Mouse (Mus musculus): ENCODE measurements at regions not wholly inside any gene's neighbourhood (a gene's known extent, or its start where the extent isn't known, plus 50 kb on each side); places are given as distances from the start of the nearest gene placed in this dataset.
A peak's percentile ranks its signal among the peaks of the same experiment; 100 is the strongest.

GRCm38 (mm10) chr6:103828866-103829265 lies 318.5 kb downstream of the Chl1 start:
- Histone ChIP-seq H3K9ac (replicated peaks) (no peak overlapping the region), H3K36me3 (replicated peaks; ENCODE audit: control insufficient read depth, insufficient read depth, low read depth) (no peaks in the 10 kb centered on the region), H3K27me3 (ENCODE audit: control insufficient read depth, insufficient read depth, low read length) (no peaks in the 10 kb centered on the region), H3K4me2 (ENCODE audit: low read depth) (no peak overlapping the region), H3K4me3 (ENCODE audit: insufficient read depth in 1 of 2, low read depth in 2 of 2, low read length in 2 of 2) (no peak overlapping the region), H3K4me1 (replicated peaks; ENCODE audit: control insufficient read depth in 2 of 2, insufficient read depth in 2 of 2, low read length in 1 of 2) (no peaks in the 10 kb centered on the region), H3K9me3 (ENCODE audit: control insufficient read depth, low read length) (no peaks in the 10 kb centered on the region), H3K27ac (no peak overlapping the region)
- TF ChIP-seq CTCF (IDR thresholded peaks at IDR 0.05; ENCODE audit: low read depth) (no peak), EP300 (IDR thresholded peaks at IDR 0.05; ENCODE audit: low read depth) (no peak)
- 41% methylated on average over 1 of the region's 1 CpGs for WGBS (ENCODE audit: insufficient replicate concordance)
- DNase-seq (ENCODE audit: low read depth in 3 of 3, low spot score in 3 of 3), result no peak
- no peak for ATAC-seq (ENCODE audit: insufficient read depth)

- ATAC-seq (ENCODE audit: insufficient read depth), result no peak
- WGBS (ENCODE audit: insufficient replicate concordance), result 44% methylated on average over 4 of the region's 4 CpGs
Observed at GRCm38 (mm10) chr6:103832301-103832700, 321.9 kb downstream of the Chl1 start.

GRCm38 (mm10) chr6:103832808-103833207 lies 322.4 kb downstream of the Chl1 start:
- H3K9ac ChIP-seq (replicated peaks), result no peak overlapping the region
- H3K4me3 ChIP-seq (ENCODE audit: insufficient read depth in 1 of 2, low read depth in 2 of 2, low read length in 2 of 2), result no peak overlapping the region
- H3K27ac ChIP-seq, result no peak overlapping the region
- TF ChIP-seq EP300 (IDR thresholded peaks at IDR 0.05; ENCODE audit: low read depth) (no peak), CTCF (IDR thresholded peaks at IDR 0.05; ENCODE audit: low read depth) (no peak)
- no peaks in the 10 kb centered on the region for H3K36me3 ChIP-seq (replicated peaks; ENCODE audit: control insufficient read depth, insufficient read depth, low read depth)
- DNase-seq (ENCODE audit: low read depth in 3 of 3, low spot score in 3 of 3) (no peak), ATAC-seq (ENCODE audit: insufficient read depth) (no peak)
- no peaks in the 10 kb centered on the region for H3K4me1 ChIP-seq (replicated peaks; ENCODE audit: control insufficient read depth in 2 of 2, insufficient read depth in 2 of 2, low read length in 1 of 2)
- H3K9me3 ChIP-seq (ENCODE audit: control insufficient read depth, low read length), result no peaks in the 10 kb centered on the region
- H3K4me2 ChIP-seq (ENCODE audit: low read depth), result no peak overlapping the region
- WGBS (ENCODE audit: insufficient replicate concordance), result 76% methylated on average over 9 of the region's 9 CpGs
- no peaks in the 10 kb centered on the region for H3K27me3 ChIP-seq (ENCODE audit: control insufficient read depth, insufficient read depth, low read length)

More at GRCm38 (mm10) chr6:103832301-103832700, 321.9 kb downstream of the Chl1 start:
- DNase-seq (ENCODE audit: low read depth in 3 of 3, low spot score in 3 of 3), result no peak
- Histone ChIP-seq H3K27ac (no peak overlapping the region), H3K4me1 (replicated peaks; ENCODE audit: control insufficient read depth in 2 of 2, insufficient read depth in 2 of 2, low read length in 1 of 2) (no peaks in the 10 kb centered on the region), H3K9ac (replicated peaks) (no peak overlapping the region), H3K4me3 (ENCODE audit: insufficient read depth in 1 of 2, low read depth in 2 of 2, low read length in 2 of 2) (no peak overlapping the region), H3K27me3 (ENCODE audit: control insufficient read depth, insufficient read depth, low read length) (no peaks in the 10 kb centered on the region), H3K4me2 (ENCODE audit: low read depth) (no peak overlapping the region), H3K9me3 (ENCODE audit: control insufficient read depth, low read length) (no peaks in the 10 kb centered on the region), H3K36me3 (replicated peaks; ENCODE audit: control insufficient read depth, insufficient read depth, low read depth) (no peaks in the 10 kb centered on the region)
- no peak for TF ChIP-seq EP300 (IDR thresholded peaks at IDR 0.05; ENCODE audit: low read depth)
- TF ChIP-seq CTCF (IDR thresholded peaks at IDR 0.05; ENCODE audit: low read depth), result no peak

- H3K9ac ChIP-seq (replicated peaks), result no peak overlapping the region
- H3K4me2 ChIP-seq (ENCODE audit: low read depth), result no peak overlapping the region
- H3K36me3 ChIP-seq (replicated peaks; ENCODE audit: control insufficient read depth, insufficient read depth, low read depth), result no peaks in the 10 kb centered on the region
- no peaks in the 10 kb centered on the region for H3K27me3 ChIP-seq (ENCODE audit: control insufficient read depth, insufficient read depth, low read length)
- DNase-seq (ENCODE audit: low read depth in 3 of 3, low spot score in 3 of 3) (peak in 1 of 3 experiments; percentile 7), ATAC-seq (ENCODE audit: insufficient read depth) (no peak)
- TF ChIP-seq CTCF (IDR thresholded peaks at IDR 0.05; ENCODE audit: low read depth), result peak; percentile 68
- no peak for TF ChIP-seq EP300 (IDR thresholded peaks at IDR 0.05; ENCODE audit: low read depth)
- H3K4me1 ChIP-seq (replicated peaks; ENCODE audit: control insufficient read depth in 2 of 2, insufficient read depth in 2 of 2, low read length in 1 of 2), result no peaks in the 10 kb centered on the region
- H3K27ac ChIP-seq, result no peak overlapping the region
- H3K4me3 ChIP-seq (ENCODE audit: insufficient read depth in 1 of 2, low read depth in 2 of 2, low read length in 2 of 2), result no peak overlapping the region
- 41% methylated on average over 16 of the region's 16 CpGs for WGBS (ENCODE audit: insufficient replicate concordance)
- H3K9me3 ChIP-seq (ENCODE audit: control insufficient read depth, low read length), result no peaks in the 10 kb centered on the region
Observed at GRCm38 (mm10) chr6:103833501-103834132, 323.2 kb downstream of the Chl1 start.

- no peak for TF ChIP-seq CTCF (IDR thresholded peaks at IDR 0.05; ENCODE audit: low read depth)
- no peak for TF ChIP-seq EP300 (IDR thresholded peaks at IDR 0.05; ENCODE audit: low read depth)
- WGBS (ENCODE audit: insufficient replicate concordance), result 71% methylated on average over 8 of the region's 8 CpGs
- H3K9me3 ChIP-seq (ENCODE audit: control insufficient read depth, low read length), result no peaks in the 10 kb centered on the region
Observed at GRCm38 (mm10) chr6:103834726-103835229, 324.4 kb downstream of the Chl1 start.

More at GRCm38 (mm10) chr6:103834726-103835229, 324.4 kb downstream of the Chl1 start:
- ATAC-seq (ENCODE audit: insufficient read depth) (no peak), DNase-seq (ENCODE audit: low read depth in 3 of 3, low spot score in 3 of 3) (no peak)
- no peaks in the 10 kb centered on the region for H3K27me3 ChIP-seq (ENCODE audit: control insufficient read depth, insufficient read depth, low read length)
- no peak overlapping the region for H3K4me3 ChIP-seq (ENCODE audit: insufficient read depth in 1 of 2, low read depth in 2 of 2, low read length in 2 of 2)
- no peaks in the 10 kb centered on the region for H3K36me3 ChIP-seq (replicated peaks; ENCODE audit: control insufficient read depth, insufficient read depth, low read depth)
- H3K4me1 ChIP-seq (replicated peaks; ENCODE audit: control insufficient read depth in 2 of 2, insufficient read depth in 2 of 2, low read length in 1 of 2), result no peaks in the 10 kb centered on the region
- H3K27ac ChIP-seq, result no peak overlapping the region
- H3K9ac ChIP-seq (replicated peaks), result no peak overlapping the region
- H3K4me2 ChIP-seq (ENCODE audit: low read depth), result no peak overlapping the region

Data from liver, embryonic 14.5 days (tissue).